Mouse (Mus musculus) hindbrain, embryonic 15.5 days (tissue): ENCODE data around the gene Phf7. TPM values are rescaled to one million over a fixed set of nuclear protein-coding genes. Genes with fewer than 3 reads are reported as not detected.

ENCODE experiments used
- ATAC-seq: fragments of 200-750 bp; cut with Nextera tagmentation; 2 replicates; pipeline ENCODE4 v1.8.0; 2017; ENCODE audit warnings: low read depth, moderate number of reproducible peaks, moderate TSS enrichment; ENCODE audit not compliant: low FRiP score
- H3K27ac ChIP-seq: fragments of 300-500 bp; sonication (generic); replicated peaks from 2 replicates; pipeline ENCODE4 v1.5.1; 2015; ENCODE audit warnings: mild to moderate bottlenecking, inconsistent platforms
- H3K27me3 ChIP-seq: fragments of 300-500 bp; sonication (generic); 2 replicates; pipeline ENCODE4 v1.6.1; 2015; ENCODE audit warnings: control low read depth, inconsistent platforms
- H3K36me3 ChIP-seq: fragments of 300-500 bp; sonication (generic); 2 replicates; pipeline ENCODE4 v1.6.1; 2015; ENCODE audit warnings: control low read depth, inconsistent platforms
- H3K4me1 ChIP-seq: fragments of 300-500 bp; sonication (generic); replicated peaks from 2 replicates; pipeline ENCODE4 v1.6.1; 2015; ENCODE audit warnings: control low read depth, inconsistent platforms
- H3K4me2 ChIP-seq: fragments of 300-500 bp; sonication (generic); 2 replicates; pipeline ENCODE4 v1.6.1; 2015; ENCODE audit warnings: moderate library complexity, mild to moderate bottlenecking, inconsistent platforms
- H3K4me3 ChIP-seq: fragments of 300-500 bp; sonication (generic); 2 replicates; pipeline ENCODE4 v1.5.1; 2015; ENCODE audit warnings: mild to moderate bottlenecking, inconsistent platforms
- H3K9ac ChIP-seq: fragments of 300-500 bp; sonication (generic); 2 replicates; pipeline ENCODE4 v1.6.1; 2015; ENCODE audit warnings: inconsistent platforms
- H3K9me3 ChIP-seq: fragments of 300-500 bp; sonication (generic); 2 replicates; pipeline ENCODE4 v1.6.1; 2016; ENCODE audit warnings: control low read depth, inconsistent platforms
- WGBS: fragments of 180-500 bp; shearing (Covaris S2); methylation state at CpG from one replicate; pipeline ENCODE4 v1.1.7; 2015; 5-methylcytosine and 5-hydroxymethylcytosine counted together
- polyA plus RNA-seq: library from polyadenylated mRNA; unstranded; fragments of >200 nt; fragmentation: Nextera tagmentation; extraction: Ambion mirVana; gene quantifications from 2 replicates; pipeline ENCODE4 v1.2.1, GENCODE M21; 2015

The Phf7 gene
- polyA plus RNA-seq, 1 experiment from 2014 or later: 8.9 TPM

GRCm38 (mm10) chr14:31250222-31251083 is 664 bp downstream of the Phf7 start:
- Histone ChIP-seq H3K4me1 (peaks cover 20% of the 10 kb centered on the region), H3K27me3 (no peaks in the 10 kb centered on the region), H3K9me3 (no peaks in the 10 kb centered on the region), H3K36me3 (peaks cover 24% of the 10 kb centered on the region), H3K4me3 (peak overlapping the region; percentile 75), H3K9ac (peak overlapping the region; percentile 83), H3K27ac (peak overlapping the region; percentile 95), H3K4me2 (peak overlapping the region; percentile 80)
- WGBS: 21% methylated on average over 38 of the region's 38 CpGs
- no peak; the same call in 1 of the 2 replicates for ATAC-seq

GRCm38 (mm10) chr14:31248396-31248795 is 2.7 kb downstream of the Phf7 start:
- Histone ChIP-seq H3K27ac (no peak overlapping the region), H3K36me3 (peaks cover 3% of the 10 kb centered on the region; the same call in 1 of the 2 replicates), H3K9me3 (no peaks in the 10 kb centered on the region), H3K4me1 (peaks cover 20% of the 10 kb centered on the region), H3K4me3 (no peak overlapping the region), H3K9ac (no peak overlapping the region), H3K27me3 (no peaks in the 10 kb centered on the region), H3K4me2 (no peak overlapping the region)
- ATAC-seq: no peak
- 93% methylated on average over 6 of the region's 6 CpGs for WGBS

- Histone ChIP-seq H3K36me3 (no peaks in the 10 kb centered on the region), H3K4me2 (no peak overlapping the region), H3K27ac (no peak overlapping the region), H3K4me1 (peaks cover 8% of the 10 kb centered on the region), H3K9me3 (no peaks in the 10 kb centered on the region), H3K4me3 (no peak overlapping the region), H3K9ac (no peak overlapping the region), H3K27me3 (no peaks in the 10 kb centered on the region)
- ATAC-seq: no peak
- 86% methylated on average over 1 of the region's 1 CpGs for WGBS
Measured at GRCm38 (mm10) chr14:31245946-31246345, 5.2 kb downstream of the Phf7 start.

- no peak overlapping the region for H3K27ac ChIP-seq
- H3K4me1 ChIP-seq: peaks cover under 1% of the 10 kb centered on the region
- H3K4me2 ChIP-seq: no peak overlapping the region
- H3K9me3 ChIP-seq: no peaks in the 10 kb centered on the region
- no peaks in the 10 kb centered on the region for H3K36me3 ChIP-seq
- ATAC-seq: no peak
- H3K4me3 ChIP-seq: no peak overlapping the region
- no peaks in the 10 kb centered on the region for H3K27me3 ChIP-seq
- H3K9ac ChIP-seq: no peak overlapping the region
- WGBS: 90% methylated on average over 1 of the region's 1 CpGs
Measured at GRCm38 (mm10) chr14:31244777-31245176, 6.3 kb downstream of the Phf7 start.

- 81% methylated on average over 3 of the region's 3 CpGs for WGBS
- no peak for ATAC-seq
- Histone ChIP-seq H3K4me2 (no peak overlapping the region), H3K9ac (no peak overlapping the region), H3K27me3 (no peaks in the 10 kb centered on the region), H3K4me3 (no peak overlapping the region), H3K27ac (no peak overlapping the region), H3K36me3 (no peaks in the 10 kb centered on the region), H3K9me3 (no peaks in the 10 kb centered on the region), H3K4me1 (no peaks in the 10 kb centered on the region)
Measured at GRCm38 (mm10) chr14:31240528-31240927, 10.6 kb downstream of the Phf7 start.

GRCm38 (mm10) chr14:31237101-31237882 is 13.8 kb downstream of the Phf7 start:
- no peak for ATAC-seq
- 81% methylated on average over 7 of the region's 7 CpGs for WGBS

GRCm38 (mm10) chr14:31233996-31234591 is 17.0 kb downstream of the Phf7 start:
- WGBS: 21% methylated on average over 11 of the region's 11 CpGs
- Histone ChIP-seq H3K4me2 (0 out of 2 replicates have a peak overlapping the region, but pooled peaks have one; percentile 27), H3K9me3 (no peaks in the 10 kb centered on the region), H3K36me3 (no peaks in the 10 kb centered on the region), H3K4me3 (no peak overlapping the region), H3K27ac (no peak overlapping the region), H3K27me3 (no peaks in the 10 kb centered on the region), H3K4me1 (0 out of 2 replicates have a peak, but pooled peaks cover 2% of the 10 kb centered on the region), H3K9ac (no peak overlapping the region)
- ATAC-seq: 0 out of 2 replicates have a peak, but pooled peaks have one; percentile 48

More at GRCm38 (mm10) chr14:31237101-31237882, 13.8 kb downstream of the Phf7 start:
- H3K9me3 ChIP-seq: no peaks in the 10 kb centered on the region
- H3K27me3 ChIP-seq: no peaks in the 10 kb centered on the region
- 0 out of 2 replicates have a peak, but pooled peaks cover 2% of the 10 kb centered on the region for H3K4me1 ChIP-seq
- no peak overlapping the region for H3K9ac ChIP-seq
- H3K36me3 ChIP-seq: no peaks in the 10 kb centered on the region
- no peak overlapping the region for H3K4me2 ChIP-seq
- no peak overlapping the region for H3K27ac ChIP-seq
- no peak overlapping the region for H3K4me3 ChIP-seq

- Histone ChIP-seq H3K4me3 (no peak overlapping the region), H3K27me3 (no peaks in the 10 kb centered on the region), H3K9me3 (no peaks in the 10 kb centered on the region), H3K4me1 (0 out of 2 replicates have a peak, but pooled peaks cover 2% of the 10 kb centered on the region), H3K27ac (no peak overlapping the region), H3K36me3 (no peaks in the 10 kb centered on the region), H3K9ac (no peak overlapping the region), H3K4me2 (no peak overlapping the region)
- ATAC-seq: peak; percentile 47; the same call in 1 of the 2 replicates
- WGBS: 86% methylated on average over 14 of the region's 14 CpGs
Measured at GRCm38 (mm10) chr14:31233070-31233995, 17.8 kb downstream of the Phf7 start.

- H3K36me3 ChIP-seq: no peaks in the 10 kb centered on the region
- no peak overlapping the region for H3K4me2 ChIP-seq
- no peaks in the 10 kb centered on the region for H3K27me3 ChIP-seq
- WGBS: 86% methylated on average over 13 of the region's 13 CpGs
- H3K4me1 ChIP-seq: 0 out of 2 replicates have a peak, but pooled peaks cover 2% of the 10 kb centered on the region
- no peak for ATAC-seq
- H3K9ac ChIP-seq: no peak overlapping the region
- no peak overlapping the region for H3K27ac ChIP-seq
- no peaks in the 10 kb centered on the region for H3K9me3 ChIP-seq
- H3K4me3 ChIP-seq: no peak overlapping the region
Measured at GRCm38 (mm10) chr14:31232404-31233069, 18.6 kb downstream of the Phf7 start.

GRCm38 (mm10) chr14:31230442-31230841 is 20.7 kb downstream of the Phf7 start:
- no peak overlapping the region for H3K27ac ChIP-seq
- no peaks in the 10 kb centered on the region for H3K36me3 ChIP-seq
- H3K4me2 ChIP-seq: no peak overlapping the region
- H3K9me3 ChIP-seq: no peaks in the 10 kb centered on the region
- H3K4me1 ChIP-seq: peaks cover 2% of the 10 kb centered on the region; the same call in 1 of the 2 replicates
- H3K27me3 ChIP-seq: no peaks in the 10 kb centered on the region
- 76% methylated on average over 8 of the region's 8 CpGs for WGBS
- no peak for ATAC-seq
- H3K4me3 ChIP-seq: no peak overlapping the region
- H3K9ac ChIP-seq: no peak overlapping the region
